Mouse (Mus musculus): ENCODE results near the gene Akr1b10. TPM values are rescaled to one million over a fixed set of nuclear protein-coding genes. Genes with fewer than 3 reads are reported as not detected.
A peak's percentile ranks its signal among the peaks of the same experiment; 100 is the strongest.
"Not testable (repeated sequence)": the region's sequence is repeated elsewhere in the genome, so short reads cannot be mapped to it uniquely, and the experiment has no call there.

Akr1b10 gene
- polyA plus RNA-seq, 1 experiment: 4.8 TPM

- no peak overlapping the region for H3K27ac ChIP-seq (ENCODE audit: control insufficient read depth, insufficient read depth, low read depth, low read length)
Measured at GRCm38 (mm10) chr6:34371700-34372351, 12.2 kb upstream of the Akr1b10 start.

GRCm38 (mm10) chr6:34373841-34374240 lies 10.2 kb upstream of the Akr1b10 start:
- Histone ChIP-seq H3K36me3 (ENCODE audit: control insufficient read depth, insufficient read depth, low read length) (no peaks in the 10 kb centered on the region), H3K27ac (ENCODE audit: control insufficient read depth, insufficient read depth, low read depth, low read length) (no peak overlapping the region), H3K4me3 (ENCODE audit: control insufficient read depth, low read depth, low read length) (no peak overlapping the region), H3K4me1 (ENCODE audit: control insufficient read depth, insufficient read depth, low read length) (no peaks in the 10 kb centered on the region), H3K27me3 (ENCODE audit: control insufficient read depth, insufficient read depth, low read length) (no peaks in the 10 kb centered on the region)
- TF ChIP-seq CTCF (IDR thresholded peaks at IDR 0.05; ENCODE audit: control insufficient read depth, insufficient read depth, insufficient replicate concordance, low read depth, low read length) (no peak), POLR2A (IDR thresholded peaks at IDR 0.05; ENCODE audit: control insufficient read depth, low read depth, low read length) (no peak)

More at GRCm38 (mm10) chr6:34371700-34372351, 12.2 kb upstream of the Akr1b10 start:
- Histone ChIP-seq H3K36me3 (ENCODE audit: control insufficient read depth, insufficient read depth, low read length) (no peaks in the 10 kb centered on the region), H3K4me1 (ENCODE audit: control insufficient read depth, insufficient read depth, low read length) (no peaks in the 10 kb centered on the region), H3K4me3 (ENCODE audit: control insufficient read depth, low read depth, low read length) (no peak overlapping the region), H3K27me3 (ENCODE audit: control insufficient read depth, insufficient read depth, low read length) (no peaks in the 10 kb centered on the region)
- TF ChIP-seq CTCF (IDR thresholded peaks at IDR 0.05; ENCODE audit: control insufficient read depth, insufficient read depth, insufficient replicate concordance, low read depth, low read length) (0 out of 2 replicates have a peak, but pooled peaks have one; percentile 14), POLR2A (IDR thresholded peaks at IDR 0.05; ENCODE audit: control insufficient read depth, low read depth, low read length) (no peak)

GRCm38 (mm10) chr6:34375888-34376287 lies 8.1 kb upstream of the Akr1b10 start:
- not testable (repeated sequence) for H3K4me1 ChIP-seq (ENCODE audit: control insufficient read depth, insufficient read depth, low read length)

GRCm38 (mm10) chr6:34383401-34383800 lies 617 bp upstream of the Akr1b10 start:
- no peak overlapping the region for H3K27ac ChIP-seq (ENCODE audit: control insufficient read depth, insufficient read depth, low read depth, low read length)
- peaks cover 14% of the 10 kb centered on the region for H3K4me1 ChIP-seq (ENCODE audit: control insufficient read depth, insufficient read depth, low read length)
- TF ChIP-seq POLR2A (IDR thresholded peaks at IDR 0.05; ENCODE audit: control insufficient read depth, low read depth, low read length): no peak
- no peak for TF ChIP-seq CTCF (IDR thresholded peaks at IDR 0.05; ENCODE audit: control insufficient read depth, insufficient read depth, insufficient replicate concordance, low read depth, low read length)
- H3K27me3 ChIP-seq (ENCODE audit: control insufficient read depth, insufficient read depth, low read length): no peaks in the 10 kb centered on the region
- no peak overlapping the region for H3K4me3 ChIP-seq (ENCODE audit: control insufficient read depth, low read depth, low read length)
- no peaks in the 10 kb centered on the region for H3K36me3 ChIP-seq (ENCODE audit: control insufficient read depth, insufficient read depth, low read length)

More at GRCm38 (mm10) chr6:34375888-34376287, 8.1 kb upstream of the Akr1b10 start:
- H3K36me3 ChIP-seq (ENCODE audit: control insufficient read depth, insufficient read depth, low read length); H3K27ac ChIP-seq (ENCODE audit: control insufficient read depth, insufficient read depth, low read depth, low read length); H3K4me3 ChIP-seq (ENCODE audit: control insufficient read depth, low read depth, low read length); H3K27me3 ChIP-seq (ENCODE audit: control insufficient read depth, insufficient read depth, low read length): not testable (repeated sequence)

GRCm38 (mm10) chr6:34384701-34385370 lies 818 bp downstream of the Akr1b10 start:
- H3K4me1 ChIP-seq (ENCODE audit: control insufficient read depth, insufficient read depth, low read length): peaks cover 14% of the 10 kb centered on the region
- H3K4me3 ChIP-seq (ENCODE audit: control insufficient read depth, low read depth, low read length): peak overlapping the region; percentile 88
- no peaks in the 10 kb centered on the region for H3K27me3 ChIP-seq (ENCODE audit: control insufficient read depth, insufficient read depth, low read length)
- peak overlapping the region; percentile 89 for H3K27ac ChIP-seq (ENCODE audit: control insufficient read depth, insufficient read depth, low read depth, low read length)
- no peaks in the 10 kb centered on the region for H3K36me3 ChIP-seq (ENCODE audit: control insufficient read depth, insufficient read depth, low read length)
- TF ChIP-seq CTCF (IDR thresholded peaks at IDR 0.05; ENCODE audit: control insufficient read depth, insufficient read depth, insufficient replicate concordance, low read depth, low read length): no peak
- TF ChIP-seq POLR2A (IDR thresholded peaks at IDR 0.05; ENCODE audit: control insufficient read depth, low read depth, low read length): no peak

GRCm38 (mm10) chr6:34388420-34389156 lies 4.6 kb downstream of the Akr1b10 start:
- Histone ChIP-seq H3K36me3 (ENCODE audit: control insufficient read depth, insufficient read depth, low read length) (no peaks in the 10 kb centered on the region), H3K4me3 (ENCODE audit: control insufficient read depth, low read depth, low read length) (no peak overlapping the region), H3K4me1 (ENCODE audit: control insufficient read depth, insufficient read depth, low read length) (peaks cover 10% of the 10 kb centered on the region), H3K27ac (ENCODE audit: control insufficient read depth, insufficient read depth, low read depth, low read length) (no peak overlapping the region), H3K27me3 (ENCODE audit: control insufficient read depth, insufficient read depth, low read length) (no peaks in the 10 kb centered on the region)
- TF ChIP-seq CTCF (IDR thresholded peaks at IDR 0.05; ENCODE audit: control insufficient read depth, insufficient read depth, insufficient replicate concordance, low read depth, low read length): no peak
- no peak for TF ChIP-seq POLR2A (IDR thresholded peaks at IDR 0.05; ENCODE audit: control insufficient read depth, low read depth, low read length)

- TF ChIP-seq CTCF (IDR thresholded peaks at IDR 0.05; ENCODE audit: control insufficient read depth, insufficient read depth, insufficient replicate concordance, low read depth, low read length) (no peak), POLR2A (IDR thresholded peaks at IDR 0.05; ENCODE audit: control insufficient read depth, low read depth, low read length) (no peak)
- H3K27ac ChIP-seq (ENCODE audit: control insufficient read depth, insufficient read depth, low read depth, low read length): no peak overlapping the region
- no peaks in the 10 kb centered on the region for H3K36me3 ChIP-seq (ENCODE audit: control insufficient read depth, insufficient read depth, low read length)
- no peak overlapping the region for H3K4me3 ChIP-seq (ENCODE audit: control insufficient read depth, low read depth, low read length)
- H3K27me3 ChIP-seq (ENCODE audit: control insufficient read depth, insufficient read depth, low read length): no peaks in the 10 kb centered on the region
- H3K4me1 ChIP-seq (ENCODE audit: control insufficient read depth, insufficient read depth, low read length): no peaks in the 10 kb centered on the region
Measured at GRCm38 (mm10) chr6:34395897-34396296, 11.9 kb downstream of the Akr1b10 start.

Data from testis, adult 2 months (tissue).